Mouse (Mus musculus): ENCODE results near the gene Lix1l. TPM values are rescaled to one million over a fixed set of nuclear protein-coding genes. Genes with fewer than 3 reads are reported as not detected.
"Not testable (repeated sequence)": the region's sequence is repeated elsewhere in the genome, so short reads cannot be mapped to it uniquely, and the experiment has no call there.

Gene Lix1l
- polyA plus RNA-seq, 1 experiment from 2014 or later, result 8.7 TPM

- H3K4me3 ChIP-seq (ENCODE audit: low read depth, low read length), result no peak overlapping the region; the same call in 1 of the 2 replicates
- no peak overlapping the region for H3K27ac ChIP-seq (ENCODE audit: low read depth, low read length)
- DNase-seq (ENCODE audit: low spot score) (no peak), ATAC-seq (ENCODE audit: insufficient read depth, low FRiP score, low TSS enrichment) (no peak)
- H3K4me2 ChIP-seq (ENCODE audit: low read depth), result peak overlapping the region; percentile 98
- H3K36me3 ChIP-seq (ENCODE audit: control insufficient read depth, insufficient read depth, low read length), result no peaks in the 10 kb centered on the region
- H3K27me3 ChIP-seq (ENCODE audit: control insufficient read depth, insufficient read depth, low read length), result peaks cover 6% of the 10 kb centered on the region
- peaks cover 39% of the 10 kb centered on the region for H3K4me1 ChIP-seq (ENCODE audit: control insufficient read depth, insufficient read depth, low read length)
- WGBS, result 64% methylated on average over 3 of the region's 3 CpGs
- no peaks in the 10 kb centered on the region for H3K9me3 ChIP-seq (ENCODE audit: control insufficient read depth, low read length)
- no peak overlapping the region for H3K9ac ChIP-seq (ENCODE audit: low read length)
These were observed 1.5 kb upstream of the Lix1l start for GRCm38 (mm10) chr3:96599411-96599810.

DNA sequence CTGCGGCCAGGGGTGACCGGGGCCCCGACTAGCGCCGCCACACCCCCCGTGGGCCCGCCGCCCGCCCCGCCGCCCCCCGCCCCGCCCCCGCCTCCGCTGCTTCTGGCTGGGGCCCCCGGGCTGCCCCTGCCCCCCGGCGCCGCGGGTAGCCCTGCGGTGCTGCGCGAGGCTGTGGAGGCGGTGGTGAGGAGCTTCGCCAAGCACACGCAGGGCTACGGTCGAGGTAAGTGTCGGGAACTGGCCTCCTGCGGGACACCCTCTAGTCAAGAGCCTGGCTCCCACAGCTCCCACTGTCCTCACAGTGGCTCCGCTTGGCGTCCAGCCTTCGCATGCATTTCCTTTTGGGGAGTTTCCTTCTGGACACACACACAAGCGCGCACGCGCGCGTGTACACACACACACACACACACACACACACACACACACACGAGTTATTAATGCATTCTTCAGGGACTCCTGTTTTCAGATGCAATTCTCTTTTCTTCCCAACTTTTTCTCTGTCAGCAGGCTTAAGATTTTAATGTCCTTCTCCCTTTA is 370 bp downstream of the Lix1l start:
- peaks cover 37% of the 10 kb centered on the region for H3K4me1 ChIP-seq (ENCODE audit: control insufficient read depth, insufficient read depth, low read length)
- H3K4me3 ChIP-seq (ENCODE audit: low read depth, low read length), result peak overlapping the region; percentile 86
- no peaks in the 10 kb centered on the region for H3K36me3 ChIP-seq (ENCODE audit: control insufficient read depth, insufficient read depth, low read length)
- peak overlapping the region; percentile 67 for H3K4me2 ChIP-seq (ENCODE audit: low read depth)
- WGBS, result 1% methylated on average over 26 of the region's 40 CpGs
- H3K9ac ChIP-seq (ENCODE audit: low read length), result peak overlapping the region; percentile 89
- peaks cover 4% of the 10 kb centered on the region for H3K27me3 ChIP-seq (ENCODE audit: control insufficient read depth, insufficient read depth, low read length)
- ATAC-seq (ENCODE audit: insufficient read depth, low FRiP score, low TSS enrichment), result peak; percentile 65
- DNase-seq (ENCODE audit: low spot score), result peak; percentile 70
- no peaks in the 10 kb centered on the region for H3K9me3 ChIP-seq (ENCODE audit: control insufficient read depth, low read length)
- H3K27ac ChIP-seq (ENCODE audit: low read depth, low read length), result peak overlapping the region; percentile 82

DNA sequence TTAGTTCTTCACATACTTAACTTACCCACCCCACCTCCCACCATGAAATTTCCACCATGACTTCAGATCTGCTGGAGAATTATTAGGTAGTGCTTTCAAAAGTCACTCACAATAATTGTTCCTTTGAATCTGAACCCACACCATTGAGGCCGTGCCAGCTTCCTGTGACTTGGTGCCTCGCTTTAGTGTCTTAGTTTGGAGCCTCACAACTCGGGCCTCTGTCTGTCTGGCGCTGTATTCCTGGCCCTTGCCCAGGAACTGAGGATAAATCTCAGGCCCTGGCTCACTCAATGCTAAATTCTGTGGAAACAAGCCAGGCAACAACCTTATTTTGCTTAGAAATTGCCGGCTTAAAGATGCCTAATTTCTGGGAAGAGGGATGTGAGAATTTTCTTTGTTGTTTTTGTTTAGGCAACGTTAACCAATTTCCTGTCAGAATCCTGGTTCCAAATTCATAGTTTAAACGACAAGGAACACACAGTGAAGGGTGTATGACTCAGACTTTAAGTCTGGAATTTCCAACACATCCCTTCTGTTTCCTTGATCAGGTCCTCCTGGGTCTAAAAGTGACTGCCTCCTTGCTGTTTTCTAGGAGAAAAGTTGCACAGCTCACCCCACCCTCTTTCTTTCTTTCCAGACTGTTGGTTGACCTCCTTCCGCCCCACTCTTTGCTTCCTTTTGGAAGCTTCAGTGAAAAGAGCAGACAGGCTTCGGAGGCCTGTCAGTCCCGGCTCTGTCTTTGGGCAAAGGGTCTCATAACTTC is 1.2 kb downstream of the Lix1l start:
- DNase-seq (ENCODE audit: low spot score), result no peak
- 33% methylated on average over 10 of the region's 10 CpGs for WGBS
- Histone ChIP-seq H3K9me3 (ENCODE audit: control insufficient read depth, low read length) (no peaks in the 10 kb centered on the region), H3K9ac (ENCODE audit: low read length) (peak overlapping the region; percentile 89), H3K27ac (ENCODE audit: low read depth, low read length) (peak overlapping the region; percentile 36), H3K27me3 (ENCODE audit: control insufficient read depth, insufficient read depth, low read length) (no peaks in the 10 kb centered on the region), H3K4me2 (ENCODE audit: low read depth) (peak overlapping the region; percentile 67), H3K36me3 (ENCODE audit: control insufficient read depth, insufficient read depth, low read length) (no peaks in the 10 kb centered on the region), H3K4me3 (ENCODE audit: low read depth, low read length) (peak overlapping the region; percentile 86), H3K4me1 (ENCODE audit: control insufficient read depth, insufficient read depth, low read length) (peaks cover 32% of the 10 kb centered on the region)
- ATAC-seq (ENCODE audit: insufficient read depth, low FRiP score, low TSS enrichment), result no peak

GRCm38 (mm10) chr3:96602704-96603084 is 1.7 kb downstream of the Lix1l start:
- no peak for DNase-seq (ENCODE audit: low spot score)

DNA sequence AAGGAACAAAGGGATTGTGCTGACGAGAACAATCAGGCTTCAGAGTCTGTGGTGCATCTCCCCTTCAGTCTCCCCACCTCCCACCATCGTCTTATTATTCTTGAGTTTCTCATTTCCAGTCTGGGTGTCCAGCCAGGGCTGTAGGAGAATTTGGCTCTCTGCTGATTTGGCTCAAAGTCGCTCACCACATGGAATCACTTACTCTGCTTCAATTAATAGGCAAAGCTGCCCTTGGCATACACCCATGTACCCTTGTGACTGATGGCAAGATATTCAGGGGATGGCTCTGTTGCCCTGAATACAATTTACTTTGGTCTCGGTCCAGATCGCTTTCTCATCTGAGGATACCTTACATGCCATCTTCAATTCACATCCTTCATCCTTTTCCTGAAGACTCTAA is 2.4 kb downstream of the Lix1l start:
- peak overlapping the region; percentile 86 for H3K4me3 ChIP-seq (ENCODE audit: low read depth, low read length)
- WGBS, result 60% methylated on average over 5 of the region's 5 CpGs
- H3K27me3 ChIP-seq (ENCODE audit: control insufficient read depth, insufficient read depth, low read length), result no peaks in the 10 kb centered on the region
- peak overlapping the region; percentile 89 for H3K9ac ChIP-seq (ENCODE audit: low read length)
- no peaks in the 10 kb centered on the region for H3K36me3 ChIP-seq (ENCODE audit: control insufficient read depth, insufficient read depth, low read length)
- peaks cover 23% of the 10 kb centered on the region for H3K4me1 ChIP-seq (ENCODE audit: control insufficient read depth, insufficient read depth, low read length)
- ATAC-seq (ENCODE audit: insufficient read depth, low FRiP score, low TSS enrichment) (no peak), DNase-seq (ENCODE audit: low spot score) (no peak)
- no peak overlapping the region for H3K27ac ChIP-seq (ENCODE audit: low read depth, low read length)
- H3K4me2 ChIP-seq (ENCODE audit: low read depth), result peak overlapping the region; percentile 67
- H3K9me3 ChIP-seq (ENCODE audit: control insufficient read depth, low read length), result no peaks in the 10 kb centered on the region

More at GRCm38 (mm10) chr3:96602704-96603084, 1.7 kb downstream of the Lix1l start:
- H3K36me3 ChIP-seq (ENCODE audit: control insufficient read depth, insufficient read depth, low read length), result no peaks in the 10 kb centered on the region
- peak overlapping the region; percentile 36; the same call in 1 of the 2 replicates for H3K27ac ChIP-seq (ENCODE audit: low read depth, low read length)
- H3K9ac ChIP-seq (ENCODE audit: low read length), result peak overlapping the region; percentile 89
- H3K4me1 ChIP-seq (ENCODE audit: control insufficient read depth, insufficient read depth, low read length), result peaks cover 27% of the 10 kb centered on the region
- no peaks in the 10 kb centered on the region for H3K27me3 ChIP-seq (ENCODE audit: control insufficient read depth, insufficient read depth, low read length)
- WGBS, result 49% methylated on average over 5 of the region's 5 CpGs
- peak overlapping the region; percentile 86 for H3K4me3 ChIP-seq (ENCODE audit: low read depth, low read length)
- peak overlapping the region; percentile 67 for H3K4me2 ChIP-seq (ENCODE audit: low read depth)
- ATAC-seq (ENCODE audit: insufficient read depth, low FRiP score, low TSS enrichment), result no peak
- H3K9me3 ChIP-seq (ENCODE audit: control insufficient read depth, low read length), result no peaks in the 10 kb centered on the region

DNA sequence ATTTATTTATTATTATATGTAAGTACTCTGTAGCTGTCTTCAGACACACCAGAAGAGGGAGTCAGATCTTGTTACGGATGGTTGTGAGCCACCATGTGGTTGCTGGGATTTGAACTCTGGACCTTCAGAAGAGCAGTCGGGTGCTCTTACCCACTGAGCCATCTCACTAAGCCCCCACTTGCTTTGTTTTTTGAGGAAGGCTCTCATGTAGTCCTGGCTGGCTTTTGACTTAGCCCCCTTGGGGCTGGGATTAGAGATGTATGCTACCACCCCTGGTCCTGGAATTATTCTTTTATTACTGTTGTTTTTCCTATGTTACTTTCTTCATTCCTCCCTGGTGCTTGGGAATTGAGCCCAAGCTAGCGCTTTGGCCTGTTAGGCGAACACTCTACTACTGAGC is 5.1 kb downstream of the Lix1l start:
- H3K27me3 ChIP-seq (ENCODE audit: control insufficient read depth, insufficient read depth, low read length); H3K9me3 ChIP-seq (ENCODE audit: control insufficient read depth, low read length); ATAC-seq (ENCODE audit: insufficient read depth, low FRiP score, low TSS enrichment); DNase-seq (ENCODE audit: low spot score); H3K27ac ChIP-seq (ENCODE audit: low read depth, low read length); H3K4me2 ChIP-seq (ENCODE audit: low read depth); H3K4me3 ChIP-seq (ENCODE audit: low read depth, low read length); H3K36me3 ChIP-seq (ENCODE audit: control insufficient read depth, insufficient read depth, low read length); H3K9ac ChIP-seq (ENCODE audit: low read length): not testable (repeated sequence)
- H3K4me1 ChIP-seq (ENCODE audit: control insufficient read depth, insufficient read depth, low read length), result peaks cover 17% of the 10 kb centered on the region
- 87% methylated on average over 4 of the region's 4 CpGs for WGBS

DNA sequence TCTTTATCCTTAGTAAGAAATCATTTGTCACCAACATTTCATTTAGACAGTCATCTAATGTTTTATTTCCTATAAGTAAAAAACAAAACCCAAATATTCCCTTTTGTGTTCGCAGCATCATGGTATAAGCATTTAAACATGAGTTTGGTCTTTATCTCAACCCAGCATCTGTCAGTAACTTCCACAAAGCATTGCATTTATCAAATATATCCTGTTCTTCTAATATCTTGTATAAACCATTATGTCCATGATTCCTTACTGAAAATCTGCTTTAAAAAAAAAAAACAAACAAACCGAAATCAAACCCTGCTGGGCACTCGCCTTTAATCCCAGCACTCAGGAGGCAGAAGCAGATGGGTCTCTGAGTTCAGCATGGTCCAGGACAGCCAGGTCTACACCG is 5.7 kb downstream of the Lix1l start:
- Histone ChIP-seq H3K27ac (ENCODE audit: low read depth, low read length) (no peak overlapping the region), H3K9ac (ENCODE audit: low read length) (no peak overlapping the region), H3K36me3 (ENCODE audit: control insufficient read depth, insufficient read depth, low read length) (no peaks in the 10 kb centered on the region), H3K9me3 (ENCODE audit: control insufficient read depth, low read length) (no peaks in the 10 kb centered on the region), H3K4me1 (ENCODE audit: control insufficient read depth, insufficient read depth, low read length) (peaks cover 17% of the 10 kb centered on the region), H3K27me3 (ENCODE audit: control insufficient read depth, insufficient read depth, low read length) (no peaks in the 10 kb centered on the region), H3K4me3 (ENCODE audit: low read depth, low read length) (no peak overlapping the region), H3K4me2 (ENCODE audit: low read depth) (no peak overlapping the region)
- WGBS, result 91% methylated on average over 4 of the region's 4 CpGs
- DNase-seq (ENCODE audit: low spot score) (no peak), ATAC-seq (ENCODE audit: insufficient read depth, low FRiP score, low TSS enrichment) (no peak)

- peaks cover 7% of the 10 kb centered on the region for H3K36me3 ChIP-seq (ENCODE audit: control insufficient read depth, insufficient read depth, low read length)
- DNase-seq (ENCODE audit: low spot score), result no peak
- H3K9ac ChIP-seq (ENCODE audit: low read length), result no peak overlapping the region
These were observed 17.0 kb downstream of the Lix1l start for GRCm38 (mm10) chr3:96617941-96618340.

DNA sequence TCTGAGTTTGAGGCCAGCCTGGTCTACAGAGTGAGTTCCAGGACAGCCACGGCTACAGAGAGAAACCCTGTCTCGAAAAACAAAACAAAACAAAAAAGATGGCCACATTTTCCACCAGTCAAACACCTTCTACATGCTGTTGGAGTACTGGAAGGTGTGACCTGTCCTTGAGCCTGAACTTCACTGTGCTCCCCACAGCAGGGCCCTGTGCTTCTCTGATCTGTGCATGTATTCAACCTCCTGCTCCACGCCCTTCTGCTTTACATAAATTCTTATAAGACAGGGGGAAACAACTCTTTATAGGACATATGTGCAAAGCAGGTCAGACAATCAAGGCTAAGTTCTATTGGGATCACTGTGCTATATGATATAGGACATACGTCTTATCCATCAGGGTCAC is 22.3 kb downstream of the Lix1l start:
- H3K27ac ChIP-seq (ENCODE audit: low read depth, low read length), result no peak overlapping the region
- H3K4me1 ChIP-seq (ENCODE audit: control insufficient read depth, insufficient read depth, low read length), result no peaks in the 10 kb centered on the region
- ATAC-seq (ENCODE audit: insufficient read depth, low FRiP score, low TSS enrichment), result no peak
- 93% methylated on average over 4 of the region's 4 CpGs for WGBS
- no peaks in the 10 kb centered on the region for H3K27me3 ChIP-seq (ENCODE audit: control insufficient read depth, insufficient read depth, low read length)
- no peaks in the 10 kb centered on the region for H3K9me3 ChIP-seq (ENCODE audit: control insufficient read depth, low read length)
- H3K4me3 ChIP-seq (ENCODE audit: low read depth, low read length), result no peak overlapping the region
- peaks cover 5% of the 10 kb centered on the region; the same call in 1 of the 2 replicates for H3K36me3 ChIP-seq (ENCODE audit: control insufficient read depth, insufficient read depth, low read length)
- no peak overlapping the region for H3K4me2 ChIP-seq (ENCODE audit: low read depth)
- no peak overlapping the region for H3K9ac ChIP-seq (ENCODE audit: low read length)
- DNase-seq (ENCODE audit: low spot score), result no peak

More at GRCm38 (mm10) chr3:96617941-96618340, 17.0 kb downstream of the Lix1l start:
- ATAC-seq (ENCODE audit: insufficient read depth, low FRiP score, low TSS enrichment), result no peak
- WGBS, result 91% methylated on average over 3 of the region's 3 CpGs
- H3K4me1 ChIP-seq (ENCODE audit: control insufficient read depth, insufficient read depth, low read length), result no peaks in the 10 kb centered on the region
- H3K27me3 ChIP-seq (ENCODE audit: control insufficient read depth, insufficient read depth, low read length), result no peaks in the 10 kb centered on the region
- H3K9me3 ChIP-seq (ENCODE audit: control insufficient read depth, low read length), result no peaks in the 10 kb centered on the region
- no peak overlapping the region for H3K4me3 ChIP-seq (ENCODE audit: low read depth, low read length)
- no peak overlapping the region for H3K4me2 ChIP-seq (ENCODE audit: low read depth)
- H3K27ac ChIP-seq (ENCODE audit: low read depth, low read length), result no peak overlapping the region
